Mouse (Mus musculus) right cerebral cortex, postnatal 25 days (tissue): ENCODE measurements around the gene Il17rd.

Experiments used
- DNase-seq: peaks from one replicate; pipeline ENCODE4 v3.0.0; 2022

The Il17rd gene

DNA sequence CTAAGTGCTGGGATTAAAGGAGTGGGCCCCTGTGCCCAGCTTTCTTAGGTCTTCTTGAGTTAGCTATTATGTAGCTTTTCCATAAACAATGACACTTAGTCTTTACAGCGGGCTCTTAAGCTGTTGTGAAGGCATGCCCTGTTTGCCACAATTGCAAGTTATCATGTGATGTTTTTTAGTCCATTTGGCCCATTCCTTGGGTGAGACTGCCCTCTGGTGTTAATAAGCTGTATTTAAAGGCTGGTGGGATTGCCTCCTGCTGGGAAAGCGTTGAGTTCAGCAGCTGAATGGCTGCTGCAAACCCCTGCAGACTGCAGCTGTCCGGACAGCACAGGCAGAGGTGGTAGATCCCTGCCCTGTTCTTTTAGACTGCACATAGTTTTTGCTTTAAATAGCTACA lies 58.0 kb downstream of the Il17rd start:
- peak; percentile 39 for DNase-seq

DNA sequence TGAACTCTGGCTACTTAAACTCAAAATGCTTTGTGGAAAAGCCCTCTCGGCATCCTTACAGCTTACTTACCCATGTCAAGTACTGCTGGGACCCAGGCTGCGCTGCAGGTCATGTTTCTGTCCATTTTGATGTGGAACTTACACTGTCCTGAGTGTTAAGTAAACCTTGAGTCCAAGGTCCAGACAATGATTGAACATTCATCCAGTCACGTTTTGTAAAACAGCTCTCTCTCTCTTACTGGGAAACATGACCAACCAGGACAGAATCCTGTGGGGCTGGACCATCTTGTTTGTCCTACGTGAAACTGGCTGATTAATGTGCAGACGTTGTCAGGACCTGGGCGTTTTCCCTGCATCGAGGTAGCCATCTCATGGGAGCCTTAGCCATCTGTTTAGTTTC lies 63.0 kb downstream of the Il17rd start:
- DNase-seq, result no peak

DNA sequence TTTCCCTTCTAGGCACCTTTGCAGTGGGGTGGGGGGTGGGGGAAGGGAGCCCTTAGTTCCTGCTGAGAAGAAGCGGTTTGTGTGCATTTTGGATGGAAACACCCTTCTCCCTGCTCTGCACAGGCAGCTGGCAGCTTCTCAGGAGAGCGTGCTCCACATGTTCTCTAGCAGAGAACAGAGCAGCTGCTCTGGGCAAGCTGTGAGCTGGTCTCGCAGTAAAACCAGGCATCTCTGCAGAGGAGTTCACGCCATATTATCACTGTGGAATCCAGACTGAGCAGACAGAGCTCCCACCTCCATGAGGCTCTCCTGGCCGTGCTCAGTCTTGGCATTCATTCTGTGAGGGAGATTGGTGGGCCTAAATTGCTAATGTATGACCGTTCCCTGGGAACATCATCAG lies 64.0 kb downstream of the Il17rd start:
- peak; percentile 38 for DNase-seq

DNA sequence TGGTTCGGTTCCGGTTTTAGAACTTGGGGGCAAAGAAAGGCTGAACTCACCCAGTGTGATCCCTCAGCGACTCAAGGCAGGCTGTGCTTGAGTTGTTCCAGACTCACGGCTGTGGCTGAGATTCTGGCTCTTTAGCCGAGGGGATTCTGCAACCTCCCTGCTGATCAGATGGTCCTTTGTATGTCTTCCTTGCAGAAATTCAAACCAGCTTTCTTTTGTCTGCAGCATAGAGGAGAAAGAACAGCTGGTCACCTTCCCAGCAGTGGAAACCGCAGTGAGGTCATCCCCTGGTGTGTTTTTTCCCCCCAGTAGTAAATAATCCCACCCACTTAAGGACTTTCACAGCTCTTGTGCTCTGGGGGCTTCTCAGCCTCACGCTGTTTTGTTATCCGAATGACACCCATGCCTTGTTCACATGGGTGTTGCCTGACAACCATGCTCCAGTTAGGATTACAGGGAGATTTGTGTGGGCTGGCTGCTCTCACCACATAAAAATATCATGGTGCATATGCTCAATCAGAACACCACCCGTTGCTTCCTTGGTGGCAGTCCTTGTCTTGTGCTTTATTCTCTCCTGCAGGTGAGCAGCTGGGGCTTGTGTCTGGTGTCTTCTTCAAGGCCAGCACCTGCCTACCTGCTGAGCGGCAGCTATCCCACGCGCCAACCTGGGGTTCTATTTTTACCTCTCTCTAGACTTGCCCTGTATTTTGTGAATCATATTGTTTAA lies 67.2 kb downstream of the Il17rd start:
- DNase-seq, result peak; percentile 40

DNA sequence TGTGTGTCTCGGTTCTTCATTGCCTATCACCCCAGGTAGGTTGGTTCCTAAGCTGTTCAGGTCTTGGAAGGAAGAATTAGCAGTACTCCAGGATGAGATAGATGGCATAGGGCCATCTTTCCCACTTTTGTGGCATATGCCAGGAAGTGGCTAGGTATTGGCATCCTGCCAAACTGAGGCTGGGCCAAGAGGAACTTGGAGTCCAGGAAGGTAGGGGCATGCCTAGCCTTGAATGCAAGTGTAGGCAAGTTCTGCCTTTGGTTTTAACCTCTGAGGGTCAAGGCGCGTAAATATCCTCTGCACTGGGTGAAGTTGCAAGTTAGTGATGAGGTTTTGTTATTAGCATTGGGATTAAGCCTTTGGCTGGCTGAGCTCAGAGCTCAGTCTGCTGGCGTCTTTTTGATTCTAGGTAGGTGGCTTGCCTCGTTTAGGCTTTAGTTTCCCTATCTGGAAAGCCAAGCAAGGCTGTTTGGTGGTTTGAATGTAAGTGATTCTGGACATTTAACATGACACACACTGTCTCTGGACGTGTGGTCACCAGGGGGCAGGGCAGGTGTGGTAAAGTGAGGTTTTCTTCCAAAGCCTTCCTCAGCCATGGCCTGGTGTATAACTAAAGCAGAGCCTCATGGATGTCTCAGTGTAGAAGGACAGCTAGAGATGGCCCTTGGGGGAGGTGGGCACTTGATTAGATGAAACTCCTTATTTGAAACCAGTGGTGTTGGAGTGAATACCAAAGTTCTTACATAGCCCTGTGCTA lies 70.2 kb downstream of the Il17rd start:
- no peak for DNase-seq

DNA sequence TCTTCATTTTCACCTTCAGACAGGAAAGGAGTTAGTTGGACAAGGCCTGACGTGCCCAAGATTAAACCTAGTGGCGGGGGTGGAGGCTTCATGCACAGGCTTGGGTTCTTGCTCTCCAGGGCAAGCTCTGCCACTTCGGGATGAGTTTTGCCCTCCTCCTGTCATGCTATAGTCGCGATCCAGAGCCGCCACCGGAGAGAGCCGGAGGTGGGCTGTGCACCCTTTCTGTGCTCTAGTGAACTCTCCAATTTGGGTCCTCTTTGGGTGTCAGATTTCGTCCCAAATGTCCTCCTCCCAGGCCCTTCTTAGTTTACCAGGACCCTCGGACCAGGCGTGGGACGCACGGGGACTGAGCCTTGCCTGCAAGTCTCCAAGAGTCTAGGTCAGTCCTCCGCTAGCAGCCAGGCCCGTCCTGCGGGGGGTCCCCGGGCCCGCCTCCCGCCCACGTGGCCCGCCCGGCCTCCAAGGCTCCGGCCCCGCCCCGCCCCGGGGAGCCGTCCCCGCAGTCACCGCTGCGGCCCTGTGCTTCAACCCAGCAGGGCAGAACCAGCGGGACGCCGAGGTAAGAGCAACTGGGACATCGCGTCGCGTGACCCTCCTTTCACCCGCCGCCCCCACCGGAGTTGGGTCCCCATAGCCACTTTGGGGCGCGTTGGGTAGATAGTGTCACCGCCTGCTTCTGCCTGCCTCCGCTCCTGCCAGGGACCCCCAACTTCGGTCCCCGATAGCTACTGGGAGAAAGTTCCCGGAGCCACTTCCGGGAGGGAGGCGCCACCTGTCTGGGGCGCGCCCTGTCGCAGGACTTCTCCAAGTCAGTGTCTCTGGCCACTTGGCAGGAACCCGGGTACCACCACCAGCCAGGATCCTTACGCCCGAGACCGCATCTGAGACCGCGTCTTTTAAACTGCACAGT lies 75.9 kb downstream of the Il17rd start, which contains the start of gene Arhgef3:
TSS of gene Arhgef3 (plus strand) at position 538 of the 913 bp plus-strand sequence.
- no peak for DNase-seq

DNA sequence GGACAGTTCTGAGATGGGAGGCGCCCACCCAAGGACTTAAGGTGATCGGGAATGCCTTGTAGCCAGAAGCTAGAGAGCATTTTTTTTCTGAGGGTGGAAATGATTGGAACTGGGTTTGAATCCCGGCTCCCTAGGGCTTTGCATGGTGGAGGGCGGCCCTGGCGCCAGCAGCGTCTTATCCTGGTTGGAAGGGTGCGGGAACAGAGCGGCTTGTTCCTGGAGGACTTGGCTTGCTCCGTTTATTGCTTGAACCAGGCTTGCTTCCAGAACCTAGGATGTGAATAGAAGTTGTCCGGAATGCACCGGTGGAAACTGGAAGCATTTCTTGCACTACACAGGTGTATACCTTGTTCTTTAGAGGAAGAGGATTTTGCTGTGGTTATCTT lies 76.5 kb downstream of the Il17rd start:
- DNase-seq, result no peak

DNA sequence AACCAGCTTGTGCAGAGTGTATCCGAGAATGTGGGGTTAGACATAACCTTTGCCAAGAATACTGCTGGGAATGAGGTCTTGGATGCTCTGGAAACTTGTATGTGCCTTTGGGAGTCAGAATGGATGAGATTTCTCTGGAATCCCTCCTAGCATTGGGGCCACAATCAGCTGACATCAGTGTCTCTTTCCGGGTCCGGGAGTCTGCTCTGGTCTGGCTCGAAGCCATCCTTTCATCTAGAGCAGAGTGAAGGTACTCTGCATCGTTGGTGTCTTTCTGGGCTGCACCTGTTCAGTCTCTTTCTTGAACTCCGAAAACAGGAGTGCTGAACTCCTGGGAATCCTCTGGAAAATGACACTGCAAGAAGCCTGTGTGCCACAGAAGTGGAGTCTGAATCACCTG lies 77.2 kb downstream of the Il17rd start:
- DNase-seq, result no peak

DNA sequence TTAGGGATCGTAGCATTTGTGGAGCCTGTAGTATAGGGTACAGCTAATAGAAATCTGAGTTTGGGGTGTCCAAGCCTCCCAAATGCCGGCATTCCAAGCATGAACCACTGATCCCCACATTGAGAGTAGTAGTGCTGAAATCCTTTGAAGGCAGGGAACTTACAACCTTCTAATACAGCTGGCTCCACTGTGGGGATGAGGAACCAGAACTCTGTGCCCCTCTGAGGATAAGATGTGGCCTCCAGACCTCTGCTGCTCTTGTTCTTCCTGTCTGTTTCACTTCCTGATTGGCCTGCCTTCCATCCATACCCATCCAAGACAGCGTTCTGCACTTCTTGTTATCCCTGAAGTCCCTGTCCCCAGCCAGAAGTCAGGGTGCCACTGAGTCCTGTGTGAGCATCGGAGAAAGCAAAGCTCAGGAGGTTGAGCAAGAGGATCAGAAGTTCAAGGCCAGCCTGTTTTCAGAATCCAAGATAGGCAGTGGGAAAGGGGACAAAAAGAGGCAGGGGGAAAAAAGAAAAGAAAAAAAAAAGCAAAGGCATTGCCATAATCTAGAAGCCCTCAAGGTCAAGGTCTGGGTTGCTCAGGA lies 77.9 kb downstream of the Il17rd start:
- DNase-seq, result no peak

DNA sequence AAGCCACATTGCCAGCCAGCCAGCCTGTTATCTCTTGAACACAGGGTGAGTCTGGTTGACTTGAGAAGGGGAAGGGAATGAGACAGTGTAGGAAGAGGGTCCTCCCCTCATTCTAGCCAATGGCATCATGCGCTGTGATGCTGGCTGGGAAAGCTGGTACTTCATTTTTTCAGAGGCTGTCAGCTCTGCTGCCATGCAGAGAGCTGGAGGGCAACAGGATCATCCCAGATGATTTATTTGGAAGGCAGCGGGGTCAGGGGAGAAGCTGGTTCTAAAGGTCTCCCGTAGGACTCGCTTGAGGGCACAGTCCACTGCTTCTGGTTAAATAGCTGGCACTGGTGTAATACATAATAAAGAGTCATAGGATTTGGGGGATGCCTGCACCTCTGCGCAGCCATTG lies 79.8 kb downstream of the Il17rd start:
- no peak for DNase-seq

DNA sequence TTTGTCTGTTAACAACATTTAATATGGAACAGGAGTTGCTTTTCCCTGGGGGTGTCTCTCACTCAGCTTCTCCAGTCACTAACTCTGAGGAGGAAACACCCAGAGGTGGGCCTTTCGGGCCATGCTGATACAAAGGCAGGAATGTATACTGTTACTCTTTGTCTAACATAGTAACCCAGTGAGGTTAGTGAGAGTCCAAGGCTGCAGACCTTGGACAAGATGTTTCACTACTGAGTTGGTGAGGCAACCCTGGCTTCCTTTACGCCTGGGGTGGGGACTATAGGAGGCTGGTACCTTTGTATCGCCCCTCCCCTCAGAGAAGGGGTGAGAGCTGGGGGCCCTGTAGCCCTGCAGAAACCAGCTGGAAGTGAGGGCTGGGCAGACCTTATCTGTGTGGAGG lies 83.9 kb downstream of the Il17rd start:
- no peak for DNase-seq

DNA sequence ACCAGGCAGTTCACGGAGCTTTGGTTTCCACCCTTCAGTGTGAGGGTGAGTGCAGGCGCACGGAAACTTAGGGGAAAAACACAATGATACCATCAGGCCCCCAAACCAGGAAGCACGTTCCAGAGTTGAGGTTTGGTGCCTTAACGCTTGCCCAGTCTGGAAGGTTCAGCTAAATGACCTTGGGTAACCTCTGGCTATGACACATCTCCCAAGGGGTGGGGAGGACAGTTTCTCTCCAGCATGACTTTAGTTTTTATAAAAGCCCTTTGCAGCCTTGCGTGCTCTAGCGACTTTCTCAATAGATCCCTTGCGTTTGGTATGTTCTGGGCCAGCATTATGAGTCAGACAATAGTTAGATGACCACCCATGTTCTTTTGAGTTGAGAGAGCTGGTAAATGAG lies 84.8 kb downstream of the Il17rd start:
- DNase-seq, result no peak

DNA sequence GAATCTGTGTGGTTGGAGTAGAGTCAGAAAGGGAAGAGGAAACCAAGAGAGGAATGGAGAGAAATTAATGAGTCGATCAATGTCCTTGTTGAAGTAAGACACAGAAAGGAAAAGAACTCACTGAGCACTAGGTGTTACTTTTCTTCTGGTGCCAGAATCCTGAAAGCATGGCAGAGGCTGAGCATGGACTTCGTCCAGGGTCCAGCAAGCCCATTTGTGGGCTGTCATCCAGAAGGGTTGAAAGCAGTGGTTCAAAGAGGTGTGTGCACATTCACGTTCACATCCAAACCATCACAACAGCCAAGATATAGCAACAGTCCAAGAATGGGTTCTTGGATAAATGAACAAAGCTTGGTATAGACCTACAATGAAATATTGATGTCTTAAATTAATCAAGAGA lies 91.3 kb downstream of the Il17rd start:
- no peak for DNase-seq

DNA sequence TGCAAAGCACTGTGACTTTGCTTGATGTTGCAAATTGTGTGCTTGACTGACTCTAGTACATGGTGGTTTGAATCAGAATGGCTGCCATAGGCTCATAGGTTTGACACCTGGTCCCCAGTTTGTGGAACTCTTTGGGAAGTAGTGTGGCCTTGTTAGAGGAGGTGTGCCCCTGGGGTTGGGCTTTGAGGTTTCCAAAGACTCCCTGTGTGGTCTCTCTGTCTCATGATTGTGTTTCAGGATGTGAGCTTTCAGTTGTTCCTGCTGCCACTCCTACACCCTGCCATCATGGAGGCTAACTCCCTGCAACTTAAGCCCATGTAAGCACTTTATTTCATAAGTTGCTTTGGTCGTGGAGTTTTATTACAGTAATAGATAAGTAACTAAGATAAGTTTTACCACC lies 91.9 kb downstream of the Il17rd start:
- no peak for DNase-seq

DNA sequence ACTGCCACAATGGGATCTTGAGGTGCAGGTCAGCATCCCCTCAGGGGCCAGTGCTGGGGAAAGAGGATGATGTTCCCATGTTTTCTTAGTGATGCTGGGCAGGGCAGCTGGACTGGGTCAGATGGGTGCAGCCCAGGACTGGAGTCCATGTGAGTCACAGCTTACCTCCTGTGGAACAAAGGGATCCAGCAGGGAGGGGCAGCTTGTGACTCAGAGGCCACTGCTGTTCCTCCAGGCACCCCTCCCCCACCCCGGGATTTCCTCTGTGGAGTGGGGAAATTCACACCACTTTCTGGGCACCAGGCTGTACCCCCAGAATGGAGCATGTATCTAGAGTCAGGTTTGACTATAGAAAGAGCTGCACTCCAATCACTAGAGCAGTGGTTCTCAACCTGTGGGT lies 92.8 kb downstream of the Il17rd start:
- DNase-seq, result no peak

DNA sequence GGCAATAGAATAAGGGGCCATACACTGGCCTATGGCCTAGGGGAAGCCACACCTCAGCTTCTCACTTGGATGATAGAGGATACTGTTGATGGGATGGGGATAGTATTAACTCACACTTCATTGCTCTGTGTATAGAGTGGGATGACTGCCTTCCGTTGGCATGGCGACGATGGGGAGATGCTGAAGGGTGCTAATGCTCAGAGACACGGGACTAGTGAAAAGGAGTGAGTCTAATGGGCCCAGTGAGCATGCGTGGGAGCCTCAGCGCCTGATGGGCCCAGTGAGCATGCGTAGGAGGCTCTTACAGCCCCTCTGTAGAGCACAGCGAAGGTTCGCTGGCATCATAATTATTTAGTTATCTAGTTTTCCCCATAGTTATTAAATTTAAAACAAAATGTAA lies 100.2 kb downstream of the Il17rd start:
- DNase-seq, result no peak

DNA sequence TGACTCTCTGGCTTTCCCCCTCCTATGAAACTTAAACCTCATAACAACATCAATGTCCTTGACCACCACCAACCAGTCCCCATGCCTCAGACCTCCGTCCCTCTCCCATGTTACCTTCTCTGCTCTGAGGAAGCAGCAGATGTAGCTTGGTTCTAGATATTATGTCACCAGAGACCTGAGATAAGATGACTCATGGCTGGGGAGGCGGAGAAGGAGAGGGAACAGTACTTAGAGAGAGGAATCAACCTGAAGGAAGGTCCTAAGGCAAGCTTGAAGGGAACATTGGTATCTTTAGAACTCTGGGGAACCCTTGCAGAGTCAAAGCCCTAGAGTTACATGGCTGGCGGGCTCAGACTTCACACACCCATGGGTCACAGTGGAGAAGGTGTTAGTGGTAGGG lies 101.2 kb downstream of the Il17rd start:
- DNase-seq, result no peak

DNA sequence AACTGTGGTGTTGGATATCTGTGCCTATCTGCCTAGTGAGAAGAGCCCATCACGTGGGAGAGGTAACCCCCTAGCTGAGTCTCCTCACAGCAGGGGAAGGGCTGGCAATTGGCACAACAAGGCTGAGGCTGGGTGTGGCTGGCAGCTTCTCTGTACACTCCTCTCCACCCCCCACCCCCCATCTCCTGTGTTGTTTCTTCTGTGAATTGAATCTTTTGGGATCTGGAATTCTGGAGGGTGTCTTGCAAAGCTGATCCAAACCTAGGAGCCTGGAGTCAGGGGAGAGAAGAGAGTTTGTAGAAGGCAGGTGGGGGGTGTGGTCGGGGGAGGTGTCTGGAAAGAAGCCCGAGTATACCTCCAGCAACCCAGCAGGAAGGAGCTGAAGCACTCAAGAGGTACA lies 102.7 kb downstream of the Il17rd start:
- no peak for DNase-seq

DNA sequence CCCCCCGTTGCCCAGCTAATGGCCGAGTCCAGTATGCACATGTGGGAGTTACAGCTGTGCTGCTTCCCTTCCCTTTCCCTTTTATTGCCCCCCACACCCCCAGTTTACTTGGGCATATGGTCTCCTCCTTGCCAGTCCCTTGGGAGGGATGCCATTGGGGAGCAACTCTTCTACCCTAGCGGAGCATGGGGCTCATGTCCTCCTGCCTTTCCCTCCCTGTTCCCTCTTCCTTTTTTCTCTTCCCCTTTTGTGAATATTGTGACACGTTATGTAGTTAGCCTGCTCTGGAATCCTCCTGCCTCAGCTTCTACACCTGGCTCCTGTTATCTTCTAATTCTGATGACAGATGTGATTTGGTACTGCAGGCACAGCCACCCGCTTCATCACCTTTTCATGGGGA lies 103.9 kb downstream of the Il17rd start:
- DNase-seq, result no peak

DNA sequence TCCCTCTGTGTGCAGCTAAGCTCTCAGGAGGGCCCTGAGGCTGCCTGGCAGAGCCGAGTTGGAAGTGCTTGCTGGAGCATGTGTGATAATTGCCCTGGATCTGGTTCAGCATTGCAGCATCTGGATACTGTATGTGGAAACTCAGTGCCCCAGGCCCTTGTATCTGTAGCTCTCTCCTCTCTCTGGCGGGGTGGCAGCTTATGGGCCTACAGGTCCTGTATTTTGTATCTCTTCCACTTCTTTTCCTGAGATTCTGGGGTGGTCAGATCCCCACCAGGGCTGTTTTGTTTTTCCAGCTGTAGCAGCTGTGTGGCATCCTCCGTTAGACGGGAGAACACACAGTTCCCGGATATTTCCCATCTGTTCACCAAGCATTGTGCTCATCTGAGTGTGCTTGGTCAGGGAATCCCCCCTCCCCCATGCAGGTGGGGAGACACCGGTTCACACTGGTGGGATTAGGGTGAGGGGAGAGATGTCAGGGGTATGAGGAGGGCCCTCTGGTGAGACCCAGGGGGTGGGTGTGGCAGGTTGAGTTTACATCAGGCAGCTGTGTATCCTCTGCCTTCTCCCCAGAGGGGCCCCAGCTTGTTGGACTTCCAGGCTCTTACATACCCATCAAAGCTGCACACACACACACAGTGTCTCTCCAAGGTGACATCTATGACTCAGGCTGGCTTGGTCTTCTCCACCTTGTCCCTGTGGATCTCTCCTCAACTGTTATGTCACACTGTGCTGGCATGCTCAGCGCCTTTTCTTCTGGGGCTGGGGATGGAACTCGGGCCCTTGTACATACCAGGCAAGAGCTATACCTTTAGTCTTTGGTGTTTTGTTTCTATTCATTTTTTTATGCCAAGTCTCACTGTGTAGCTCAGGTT lies 106.7 kb downstream of the Il17rd start:
- no peak for DNase-seq

DNA sequence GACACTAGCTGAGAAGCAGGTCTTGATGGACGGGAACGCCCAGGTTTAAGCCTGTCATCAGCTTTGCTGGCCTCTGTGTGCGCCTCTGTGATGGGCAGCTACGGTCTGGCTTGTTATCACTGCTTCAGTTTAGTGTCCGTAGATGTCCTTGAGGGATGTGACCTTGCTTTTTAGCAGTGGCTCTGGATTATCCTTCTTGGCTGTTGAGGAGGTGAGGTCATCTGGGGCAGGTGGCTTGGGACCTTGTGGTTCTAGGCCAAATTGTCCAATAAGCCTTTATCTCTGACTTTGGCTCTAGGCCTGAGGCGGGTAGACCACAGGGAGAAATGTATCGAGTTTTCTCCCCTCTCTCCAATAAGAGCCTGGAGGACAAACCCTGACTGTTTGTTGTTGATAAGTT lies 109.0 kb downstream of the Il17rd start:
- DNase-seq, result no peak

DNA sequence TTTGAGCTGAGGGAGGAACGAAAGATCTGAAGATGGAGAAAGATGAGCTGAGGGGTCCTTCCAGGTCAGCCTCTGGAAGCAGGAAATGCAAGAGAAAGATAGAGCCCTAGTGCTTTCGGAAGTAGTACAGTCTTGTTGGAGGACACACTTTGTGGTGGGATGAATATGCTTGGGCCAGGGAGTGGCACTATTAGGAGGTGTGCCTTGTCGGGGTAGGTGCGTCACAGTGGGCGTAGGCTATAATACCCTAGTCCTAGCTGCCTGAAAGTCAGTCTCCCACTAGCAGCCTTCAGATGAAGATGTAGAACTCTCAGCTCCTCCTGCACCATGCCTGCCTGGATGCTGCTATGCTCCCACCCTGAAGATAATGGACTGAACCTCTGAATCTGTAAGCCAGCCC lies 110.7 kb downstream of the Il17rd start:
- DNase-seq, result no peak
